Mouse (Mus musculus) liver, embryonic 14.5 days (tissue): ENCODE results near the gene Fbxw9.

ENCODE experiments used
- CTCF ChIP-seq: IDR thresholded peaks from 2 replicates; pipeline ENCODE4 v1.5.1; 2016; ENCODE audit warnings: antibody characterized with exemption, low read depth, control low read depth
- EP300 ChIP-seq: IDR thresholded peaks from 2 replicates; pipeline ENCODE4 v1.6.1; 2016; ENCODE audit warnings: antibody characterized with exemption, low read depth

DNA sequence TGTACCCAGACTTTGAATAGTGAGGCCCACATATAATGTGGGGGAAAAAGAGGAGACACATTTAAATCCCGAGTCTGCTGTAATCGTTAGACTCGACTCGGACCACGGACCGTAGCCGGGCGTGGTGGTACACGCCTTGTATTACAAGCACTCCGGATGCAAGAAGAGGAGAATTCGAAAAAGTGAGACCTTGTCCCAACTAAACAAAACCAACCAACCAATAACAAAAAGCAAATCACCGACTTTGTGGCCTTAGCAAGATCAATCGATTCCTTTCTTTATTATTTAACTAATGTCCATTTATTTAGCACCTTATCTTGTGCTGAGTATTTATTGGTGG lies 32.4 kb upstream of the Fbxw9 start:
- TF ChIP-seq EP300 (no peak), CTCF (no peak)
